Mouse (Mus musculus): ENCODE data around the gene Degs2. TPM values are rescaled to one million over a fixed set of nuclear protein-coding genes. Genes with fewer than 3 reads are reported as not detected.

Degs2 gene
- polyA plus RNA-seq, 1 experiment from 2014 or later = 1.6 TPM

GRCm38 (mm10) chr12:108677116-108677515 lies 25.0 kb downstream of the Degs2 start:
- H3K4me3 ChIP-seq (ENCODE audit: low read depth, low read length) = no peak overlapping the region
- ATAC-seq (ENCODE audit: insufficient number of reproducible peaks, low FRiP score, low TSS enrichment, low read depth) (no peak), DNase-seq (ENCODE audit: low spot score) (no peak)
- H3K9me3 ChIP-seq (ENCODE audit: control insufficient read depth, low read length) = no peaks in the 10 kb centered on the region
- no peaks in the 10 kb centered on the region for H3K4me1 ChIP-seq (ENCODE audit: control insufficient read depth, insufficient read depth, low read length)
- H3K27ac ChIP-seq (replicated peaks; ENCODE audit: low read depth, low read length) = no peak overlapping the region
- H3K9ac ChIP-seq (ENCODE audit: low read length) = no peak overlapping the region
- 93% methylated on average over 5 of the region's 5 CpGs for WGBS
- H3K4me2 ChIP-seq (ENCODE audit: low read depth, severe bottlenecking) = no peak overlapping the region
- peaks cover 15% of the 10 kb centered on the region for H3K36me3 ChIP-seq (ENCODE audit: control insufficient read depth, insufficient read depth, low read length)
- H3K27me3 ChIP-seq (ENCODE audit: control insufficient read depth, insufficient read depth, low read length) = no peaks in the 10 kb centered on the region

GRCm38 (mm10) chr12:108675614-108676401 lies 26.3 kb downstream of the Degs2 start:
- no peak overlapping the region for H3K27ac ChIP-seq (replicated peaks; ENCODE audit: low read depth, low read length)
- H3K4me3 ChIP-seq (ENCODE audit: low read depth, low read length) = no peak overlapping the region
- H3K9ac ChIP-seq (ENCODE audit: low read length) = no peak overlapping the region
- H3K27me3 ChIP-seq (ENCODE audit: control insufficient read depth, insufficient read depth, low read length) = no peaks in the 10 kb centered on the region
- WGBS = 87% methylated on average over 8 of the region's 8 CpGs
- ATAC-seq (ENCODE audit: insufficient number of reproducible peaks, low FRiP score, low TSS enrichment, low read depth) (no peak), DNase-seq (ENCODE audit: low spot score) (no peak)
- no peak overlapping the region for H3K4me2 ChIP-seq (ENCODE audit: low read depth, severe bottlenecking)
- H3K9me3 ChIP-seq (ENCODE audit: control insufficient read depth, low read length) = no peaks in the 10 kb centered on the region
- peaks cover 11% of the 10 kb centered on the region for H3K36me3 ChIP-seq (ENCODE audit: control insufficient read depth, insufficient read depth, low read length)
- no peaks in the 10 kb centered on the region for H3K4me1 ChIP-seq (ENCODE audit: control insufficient read depth, insufficient read depth, low read length)

GRCm38 (mm10) chr12:108674916-108675315 lies 27.2 kb downstream of the Degs2 start:
- no peak overlapping the region for H3K9ac ChIP-seq (ENCODE audit: low read length)
- H3K4me2 ChIP-seq (ENCODE audit: low read depth, severe bottlenecking) = no peak overlapping the region
- no peaks in the 10 kb centered on the region for H3K9me3 ChIP-seq (ENCODE audit: control insufficient read depth, low read length)
- peaks cover 10% of the 10 kb centered on the region for H3K36me3 ChIP-seq (ENCODE audit: control insufficient read depth, insufficient read depth, low read length)
- no peak overlapping the region for H3K4me3 ChIP-seq (ENCODE audit: low read depth, low read length)
- DNase-seq (ENCODE audit: low spot score) (no peak), ATAC-seq (ENCODE audit: insufficient number of reproducible peaks, low FRiP score, low TSS enrichment, low read depth) (no peak)
- H3K27me3 ChIP-seq (ENCODE audit: control insufficient read depth, insufficient read depth, low read length) = no peaks in the 10 kb centered on the region
- H3K27ac ChIP-seq (replicated peaks; ENCODE audit: low read depth, low read length) = no peak overlapping the region
- H3K4me1 ChIP-seq (ENCODE audit: control insufficient read depth, insufficient read depth, low read length) = no peaks in the 10 kb centered on the region
- 94% methylated on average over 2 of the region's 2 CpGs for WGBS

- Histone ChIP-seq H3K9ac (ENCODE audit: low read length) (no peak overlapping the region), H3K4me1 (ENCODE audit: control insufficient read depth, insufficient read depth, low read length) (no peaks in the 10 kb centered on the region), H3K27me3 (ENCODE audit: control insufficient read depth, insufficient read depth, low read length) (no peaks in the 10 kb centered on the region), H3K36me3 (ENCODE audit: control insufficient read depth, insufficient read depth, low read length) (peaks cover 10% of the 10 kb centered on the region), H3K9me3 (ENCODE audit: control insufficient read depth, low read length) (no peaks in the 10 kb centered on the region), H3K4me3 (ENCODE audit: low read depth, low read length) (no peak overlapping the region), H3K4me2 (ENCODE audit: low read depth, severe bottlenecking) (no peak overlapping the region), H3K27ac (replicated peaks; ENCODE audit: low read depth, low read length) (no peak overlapping the region)
- ATAC-seq (ENCODE audit: insufficient number of reproducible peaks, low FRiP score, low TSS enrichment, low read depth) = no peak
- WGBS = 91% methylated on average over 4 of the region's 4 CpGs
- DNase-seq (ENCODE audit: low spot score) = no peak
Measured at GRCm38 (mm10) chr12:108674502-108674901, 27.6 kb downstream of the Degs2 start.

GRCm38 (mm10) chr12:108673546-108673945 lies 28.6 kb downstream of the Degs2 start:
- Histone ChIP-seq H3K36me3 (ENCODE audit: control insufficient read depth, insufficient read depth, low read length) (peaks cover 7% of the 10 kb centered on the region; the same call in 1 of the 2 replicates), H3K4me1 (ENCODE audit: control insufficient read depth, insufficient read depth, low read length) (no peaks in the 10 kb centered on the region)

GRCm38 (mm10) chr12:108672908-108673307 lies 29.2 kb downstream of the Degs2 start:
- WGBS = 87% methylated on average over 4 of the region's 4 CpGs
- DNase-seq (ENCODE audit: low spot score) (no peak), ATAC-seq (ENCODE audit: insufficient number of reproducible peaks, low FRiP score, low TSS enrichment, low read depth) (no peak)
- no peaks in the 10 kb centered on the region for H3K27me3 ChIP-seq (ENCODE audit: control insufficient read depth, insufficient read depth, low read length)
- no peak overlapping the region for H3K9ac ChIP-seq (ENCODE audit: low read length)
- no peaks in the 10 kb centered on the region for H3K4me1 ChIP-seq (ENCODE audit: control insufficient read depth, insufficient read depth, low read length)
- H3K9me3 ChIP-seq (ENCODE audit: control insufficient read depth, low read length) = no peaks in the 10 kb centered on the region
- H3K4me2 ChIP-seq (ENCODE audit: low read depth, severe bottlenecking) = no peak overlapping the region
- no peak overlapping the region for H3K4me3 ChIP-seq (ENCODE audit: low read depth, low read length)
- no peak overlapping the region for H3K27ac ChIP-seq (replicated peaks; ENCODE audit: low read depth, low read length)
- H3K36me3 ChIP-seq (ENCODE audit: control insufficient read depth, insufficient read depth, low read length) = peaks cover 7% of the 10 kb centered on the region; the same call in 1 of the 2 replicates

More at GRCm38 (mm10) chr12:108673546-108673945, 28.6 kb downstream of the Degs2 start:
- no peak for ATAC-seq (ENCODE audit: insufficient number of reproducible peaks, low FRiP score, low TSS enrichment, low read depth)
- Histone ChIP-seq H3K4me3 (ENCODE audit: low read depth, low read length) (no peak overlapping the region), H3K4me2 (ENCODE audit: low read depth, severe bottlenecking) (no peak overlapping the region), H3K27ac (replicated peaks; ENCODE audit: low read depth, low read length) (no peak overlapping the region), H3K9me3 (ENCODE audit: control insufficient read depth, low read length) (no peaks in the 10 kb centered on the region), H3K27me3 (ENCODE audit: control insufficient read depth, insufficient read depth, low read length) (no peaks in the 10 kb centered on the region), H3K9ac (ENCODE audit: low read length) (no peak overlapping the region)
- 88% methylated on average over 3 of the region's 3 CpGs for WGBS
- no peak for DNase-seq (ENCODE audit: low spot score)

GRCm38 (mm10) chr12:108671541-108671940 lies 30.6 kb downstream of the Degs2 start:
- H3K4me2 ChIP-seq (ENCODE audit: low read depth, severe bottlenecking) = no peak overlapping the region
- H3K9me3 ChIP-seq (ENCODE audit: control insufficient read depth, low read length) = no peaks in the 10 kb centered on the region
- no peaks in the 10 kb centered on the region for H3K27me3 ChIP-seq (ENCODE audit: control insufficient read depth, insufficient read depth, low read length)
- H3K36me3 ChIP-seq (ENCODE audit: control insufficient read depth, insufficient read depth, low read length) = peaks cover under 1% of the 10 kb centered on the region; the same call in 1 of the 2 replicates
- no peak for DNase-seq (ENCODE audit: low spot score)
- no peaks in the 10 kb centered on the region for H3K4me1 ChIP-seq (ENCODE audit: control insufficient read depth, insufficient read depth, low read length)
- WGBS = 95% methylated on average over 2 of the region's 2 CpGs
- no peak for ATAC-seq (ENCODE audit: insufficient number of reproducible peaks, low FRiP score, low TSS enrichment, low read depth)
- no peak overlapping the region for H3K4me3 ChIP-seq (ENCODE audit: low read depth, low read length)
- no peak overlapping the region for H3K27ac ChIP-seq (replicated peaks; ENCODE audit: low read depth, low read length)
- no peak overlapping the region for H3K9ac ChIP-seq (ENCODE audit: low read length)

- Histone ChIP-seq H3K9ac (ENCODE audit: low read length) (no peak overlapping the region), H3K36me3 (ENCODE audit: control insufficient read depth, insufficient read depth, low read length) (no peaks in the 10 kb centered on the region; the same call in 1 of the 2 replicates), H3K4me2 (ENCODE audit: low read depth, severe bottlenecking) (no peak overlapping the region), H3K4me1 (ENCODE audit: control insufficient read depth, insufficient read depth, low read length) (no peaks in the 10 kb centered on the region), H3K27me3 (ENCODE audit: control insufficient read depth, insufficient read depth, low read length) (no peaks in the 10 kb centered on the region), H3K4me3 (ENCODE audit: low read depth, low read length) (no peak overlapping the region), H3K9me3 (ENCODE audit: control insufficient read depth, low read length) (no peaks in the 10 kb centered on the region), H3K27ac (replicated peaks; ENCODE audit: low read depth, low read length) (no peak overlapping the region)
- no peak for DNase-seq (ENCODE audit: low spot score)
- no peak for ATAC-seq (ENCODE audit: insufficient number of reproducible peaks, low FRiP score, low TSS enrichment, low read depth)
- 88% methylated on average over 8 of the region's 8 CpGs for WGBS
Measured at GRCm38 (mm10) chr12:108668606-108669235, 33.4 kb downstream of the Degs2 start.
